Mouse (Mus musculus) erythroblast, embryonic 14.5 days (primary cell): ENCODE data around the gene Prkd3. TPM values are rescaled to one million over a fixed set of nuclear protein-coding genes. Genes with fewer than 3 reads are reported as not detected.

ENCODE experiments used
- H3K27me3 ChIP-seq: 2 replicates; pipeline ENCODE4 v1.6.1; 2012; ENCODE audit warnings: inconsistent platforms; ENCODE audit not compliant: control insufficient read depth
- H3K36me3 ChIP-seq: 2 replicates; pipeline ENCODE4 v1.6.1; 2012; ENCODE audit warnings: mild to moderate bottlenecking, inconsistent platforms; ENCODE audit not compliant: control insufficient read depth
- H3K4me1 ChIP-seq: 2 replicates; pipeline ENCODE4 v1.6.1; 2012; ENCODE audit warnings: inconsistent platforms; ENCODE audit not compliant: control insufficient read depth
- H3K4me3 ChIP-seq: replicated peaks from 2 replicates; pipeline ENCODE3; 2012; ENCODE audit warnings: moderate library complexity, mild to moderate bottlenecking, inconsistent platforms
- H3K9me3 ChIP-seq: 2 replicates; pipeline ENCODE4 v1.6.1; 2012; ENCODE audit warnings: low read length, inconsistent platforms, mixed read lengths; ENCODE audit not compliant: control insufficient read depth
- GATA1 ChIP-seq: IDR thresholded peaks from 2 replicates; pipeline ENCODE4 v1.6.1; 2012; ENCODE audit warnings: low read length, inconsistent platforms, mixed read lengths
- TAL1 ChIP-seq: IDR thresholded peaks from 3 replicates; pipeline ENCODE4 v1.6.1; 2012; ENCODE audit warnings: low read length, inconsistent platforms, mixed read lengths
- polyA plus RNA-seq: library from polyadenylated mRNA; stranded (reverse); fragments of >175 nt; gene quantifications from 2 replicates; pipeline ENCODE4 v1.2.3, GENCODE M21; 2012

The Prkd3 gene
- polyA plus RNA-seq, 1 experiment, result 0.01 TPM

- Histone ChIP-seq H3K4me3 (no peak overlapping the region), H3K4me1 (peaks cover 28% of the 10 kb centered on the region)
- TF ChIP-seq GATA1 (no peak), TAL1 (no peak)
Observed at GRCm38 (mm10) chr17:79015831-79016230, 4.8 kb downstream of the Prkd3 start.

GRCm38 (mm10) chr17:79014911-79015685 lies 5.5 kb downstream of the Prkd3 start:
- Histone ChIP-seq H3K4me3 (no peak overlapping the region), H3K9me3 (no peaks in the 10 kb centered on the region), H3K4me1 (peaks cover 25% of the 10 kb centered on the region), H3K36me3 (peaks cover 5% of the 10 kb centered on the region), H3K27me3 (peaks cover 9% of the 10 kb centered on the region)
- TF ChIP-seq TAL1 (no peak), GATA1 (no peak)

More at GRCm38 (mm10) chr17:79015831-79016230, 4.8 kb downstream of the Prkd3 start:
- Histone ChIP-seq H3K27me3 (peaks cover 17% of the 10 kb centered on the region), H3K9me3 (no peaks in the 10 kb centered on the region), H3K36me3 (peaks cover 5% of the 10 kb centered on the region)

- no peaks in the 10 kb centered on the region for H3K27me3 ChIP-seq
- H3K9me3 ChIP-seq, result no peaks in the 10 kb centered on the region
- H3K4me1 ChIP-seq, result peaks cover 20% of the 10 kb centered on the region
- no peak overlapping the region for H3K4me3 ChIP-seq
- H3K36me3 ChIP-seq, result peaks cover 5% of the 10 kb centered on the region
- TF ChIP-seq TAL1 (no peak), GATA1 (no peak)
Observed at GRCm38 (mm10) chr17:79013625-79014024, 7.0 kb downstream of the Prkd3 start.

DNA sequence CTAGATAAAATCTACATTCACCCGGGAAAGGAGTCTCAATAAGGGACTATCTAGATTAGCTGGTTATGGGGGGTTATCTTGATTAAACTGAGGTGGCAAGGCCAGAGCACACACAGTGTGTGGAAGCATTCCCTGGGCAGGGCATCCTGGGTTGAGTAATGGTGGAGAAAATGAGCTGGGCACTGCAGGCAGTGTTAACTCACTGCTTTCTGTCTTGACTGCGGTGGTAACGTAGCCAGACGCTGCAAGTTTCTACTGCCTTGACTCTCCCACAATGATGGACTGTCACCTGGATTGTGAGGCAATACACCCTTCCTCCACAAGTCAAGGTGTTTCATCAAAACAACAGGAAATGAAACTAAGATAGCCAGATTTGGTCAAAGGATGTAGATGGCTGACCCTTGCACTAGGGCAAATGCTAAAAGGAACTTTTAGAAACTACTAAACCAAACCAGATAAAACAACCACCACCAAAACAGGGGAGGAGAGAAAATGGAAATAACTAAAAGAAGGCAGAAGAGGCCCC lies 20.8 kb downstream of the Prkd3 start:
- H3K9me3 ChIP-seq, result no peaks in the 10 kb centered on the region
- no peaks in the 10 kb centered on the region for H3K27me3 ChIP-seq
- TF ChIP-seq TAL1, result no peak
- no peak for TF ChIP-seq GATA1
- H3K4me3 ChIP-seq, result no peak overlapping the region
- peaks cover 4% of the 10 kb centered on the region; the same call in 1 of the 2 replicates for H3K4me1 ChIP-seq
- no peaks in the 10 kb centered on the region for H3K36me3 ChIP-seq

DNA sequence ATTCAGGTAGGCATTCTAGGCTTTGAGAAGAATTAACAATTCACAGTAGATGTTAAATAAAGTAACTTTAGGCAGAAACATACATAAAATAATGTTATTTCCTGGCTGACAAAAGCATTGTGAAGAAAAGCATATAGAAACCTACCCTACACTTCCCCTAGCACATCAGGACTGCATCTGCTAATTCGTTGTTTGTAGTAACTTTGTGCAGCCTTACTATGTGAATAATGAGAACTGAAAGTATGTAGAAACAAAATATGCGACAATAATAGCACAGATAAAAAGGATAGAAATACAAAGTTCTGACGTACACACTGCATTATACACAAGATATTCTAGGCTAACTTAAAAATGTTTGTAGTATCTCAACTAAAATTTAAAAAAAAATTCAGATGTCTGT lies 21.4 kb downstream of the Prkd3 start:
- no peaks in the 10 kb centered on the region for H3K27me3 ChIP-seq
- no peaks in the 10 kb centered on the region for H3K36me3 ChIP-seq
- no peak overlapping the region for H3K4me3 ChIP-seq
- H3K4me1 ChIP-seq, result peaks cover 4% of the 10 kb centered on the region; the same call in 1 of the 2 replicates
- no peak for TF ChIP-seq TAL1
- TF ChIP-seq GATA1, result no peak
- H3K9me3 ChIP-seq, result no peaks in the 10 kb centered on the region

GRCm38 (mm10) chr17:78998130-78998529 lies 22.5 kb downstream of the Prkd3 start:
- Histone ChIP-seq H3K4me3 (no peak overlapping the region), H3K27me3 (no peaks in the 10 kb centered on the region), H3K9me3 (no peaks in the 10 kb centered on the region), H3K36me3 (no peaks in the 10 kb centered on the region), H3K4me1 (peaks cover 2% of the 10 kb centered on the region; the same call in 1 of the 2 replicates)
- TF ChIP-seq GATA1, result no peak
- no peak for TF ChIP-seq TAL1

DNA sequence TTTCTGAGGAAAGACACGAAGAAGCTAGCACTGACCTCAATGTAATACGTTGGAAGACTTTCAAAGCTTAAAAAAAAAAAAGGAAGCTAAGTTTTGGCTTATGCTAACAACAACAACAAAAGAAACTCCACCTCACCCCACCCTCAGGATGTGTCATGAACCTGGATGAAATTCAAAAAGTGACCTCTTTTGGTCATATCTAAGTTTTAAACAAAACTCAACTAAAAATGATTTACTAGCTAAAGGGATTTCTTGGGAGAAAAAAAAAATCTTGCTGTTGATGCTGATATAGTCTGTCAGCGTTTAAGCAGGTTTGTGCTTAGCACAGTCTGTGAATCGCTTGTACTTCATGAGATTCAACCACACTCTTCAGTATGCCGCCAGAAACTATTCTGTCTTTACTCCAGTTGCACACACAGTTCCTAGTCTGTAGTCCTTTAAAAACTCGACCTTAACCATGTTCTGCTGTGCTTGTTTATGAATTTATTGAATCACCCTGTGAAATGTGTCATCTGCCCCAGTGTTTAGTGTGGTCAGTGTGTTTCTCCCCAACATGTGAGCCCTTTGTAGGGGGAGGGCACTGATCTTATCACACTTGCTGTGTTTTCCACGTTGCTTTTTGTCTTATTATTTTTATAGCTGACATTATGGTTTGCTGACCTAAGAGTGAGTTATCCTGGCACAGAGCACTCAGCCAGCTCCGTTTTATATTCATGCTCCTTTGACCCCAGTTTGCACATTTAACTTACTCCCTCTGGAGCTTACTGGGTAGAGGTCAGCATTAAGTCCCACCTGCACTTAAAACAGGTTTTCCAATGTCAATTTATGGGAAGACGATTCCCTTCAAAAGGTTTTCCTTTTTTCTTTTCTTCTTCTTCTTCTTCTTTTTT lies 25.4 kb downstream of the Prkd3 start:
- H3K27me3 ChIP-seq, result no peaks in the 10 kb centered on the region
- TF ChIP-seq GATA1 (no peak), TAL1 (no peak)
- H3K9me3 ChIP-seq, result no peaks in the 10 kb centered on the region
- H3K4me1 ChIP-seq, result peaks cover 2% of the 10 kb centered on the region; the same call in 1 of the 2 replicates
- H3K36me3 ChIP-seq, result no peaks in the 10 kb centered on the region
- H3K4me3 ChIP-seq, result no peak overlapping the region

DNA sequence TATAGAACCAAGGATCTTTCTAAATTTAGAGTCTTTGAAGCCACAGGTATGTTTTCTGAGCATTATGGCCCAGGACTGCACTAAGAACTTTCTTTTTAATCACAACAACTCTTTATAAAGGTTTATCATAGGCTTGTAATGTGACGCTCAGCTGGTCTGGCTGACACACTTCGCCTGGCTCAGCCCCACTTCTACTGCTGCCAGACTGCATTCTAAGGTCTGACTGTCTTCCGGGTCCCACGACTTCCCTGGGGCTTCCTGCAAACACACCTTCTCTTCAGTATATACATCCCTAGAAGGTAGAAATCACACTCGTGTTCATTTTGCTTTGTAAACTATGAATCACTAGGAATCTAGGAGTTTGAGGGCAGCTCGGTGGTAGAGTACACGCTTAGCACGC lies 26.2 kb downstream of the Prkd3 start:
- H3K36me3 ChIP-seq, result no peaks in the 10 kb centered on the region
- no peaks in the 10 kb centered on the region for H3K9me3 ChIP-seq
- no peak overlapping the region for H3K4me3 ChIP-seq
- TF ChIP-seq GATA1 (no peak), TAL1 (no peak)
- H3K4me1 ChIP-seq, result peaks cover 2% of the 10 kb centered on the region; the same call in 1 of the 2 replicates
- no peaks in the 10 kb centered on the region for H3K27me3 ChIP-seq

- TF ChIP-seq GATA1, result no peak
- no peak for TF ChIP-seq TAL1
- H3K36me3 ChIP-seq, result no peaks in the 10 kb centered on the region
- H3K9me3 ChIP-seq, result no peaks in the 10 kb centered on the region
- H3K27me3 ChIP-seq, result no peaks in the 10 kb centered on the region
- no peak overlapping the region for H3K4me3 ChIP-seq
- peaks cover 2% of the 10 kb centered on the region; the same call in 1 of the 2 replicates for H3K4me1 ChIP-seq
Observed at GRCm38 (mm10) chr17:78993670-78994069, 26.9 kb downstream of the Prkd3 start.
